Mouse (Mus musculus): ENCODE results near the gene Psmd2.
A peak's percentile ranks its signal among the peaks of the same experiment; 100 is the strongest.
"Not testable (repeated sequence)": the region's sequence is repeated elsewhere in the genome, so short reads cannot be mapped to it uniquely, and the experiment has no call there.

Gene Psmd2

GRCm38 (mm10) chr16:20657661-20658060 is 6.2 kb downstream of the Psmd2 start:
- DNase-seq (ENCODE audit: low spot score in 2 of 2) = no peak

GRCm38 (mm10) chr16:20668013-20668412 is 16.6 kb downstream of the Psmd2 start, which contains the start of gene Eif4g1:
Gene Eif4g1, plus strand, starts transcription at chr16:20668313.
- DNase-seq (ENCODE audit: low spot score in 2 of 2) = not testable (repeated sequence)

GRCm38 (mm10) chr16:20670291-20670690 is 18.8 kb downstream of the Psmd2 start:
- DNase-seq (ENCODE audit: low spot score in 2 of 2) = no peak

- no peak for DNase-seq (ENCODE audit: low spot score in 2 of 2)
Observed at GRCm38 (mm10) chr16:20671886-20672285, 20.4 kb downstream of the Psmd2 start.

- DNase-seq (ENCODE audit: low spot score in 2 of 2) = peak; percentile 93 to 94
Observed at GRCm38 (mm10) chr16:20672500-20672902, 21.0 kb downstream of the Psmd2 start.

- peak; percentile 40 to 43 for DNase-seq (ENCODE audit: low spot score in 2 of 2)
Observed at GRCm38 (mm10) chr16:20672965-20673705, 21.7 kb downstream of the Psmd2 start.

GRCm38 (mm10) chr16:20673706-20674303 is 22.4 kb downstream of the Psmd2 start:
- DNase-seq (ENCODE audit: low spot score in 2 of 2) = peak; percentile 48 to 50

- DNase-seq (ENCODE audit: low spot score in 2 of 2) = no peak
Observed at GRCm38 (mm10) chr16:20675213-20675612, 23.8 kb downstream of the Psmd2 start.

- DNase-seq (ENCODE audit: low spot score in 2 of 2) = no peak
Observed at GRCm38 (mm10) chr16:20676702-20677101, 25.2 kb downstream of the Psmd2 start.

- DNase-seq (ENCODE audit: low spot score in 2 of 2) = no peak
Observed at GRCm38 (mm10) chr16:20677380-20677779, 25.9 kb downstream of the Psmd2 start.

- peak; percentile 70 to 83 for DNase-seq (ENCODE audit: low spot score in 2 of 2)
Observed at GRCm38 (mm10) chr16:20677974-20678675, 26.7 kb downstream of the Psmd2 start.

- DNase-seq (ENCODE audit: low spot score in 2 of 2) = no peak
Observed at GRCm38 (mm10) chr16:20690774-20691173, 39.3 kb downstream of the Psmd2 start.

- DNase-seq (ENCODE audit: low spot score in 2 of 2) = no peak
Observed at GRCm38 (mm10) chr16:20691617-20692016, 40.2 kb downstream of the Psmd2 start.

GRCm38 (mm10) chr16:20692241-20692965 is 41.0 kb downstream of the Psmd2 start:
- no peak for DNase-seq (ENCODE audit: low spot score in 2 of 2)

- peak; percentile 72 to 78 for DNase-seq (ENCODE audit: low spot score in 2 of 2)
Observed at GRCm38 (mm10) chr16:20693111-20693701, 41.8 kb downstream of the Psmd2 start, which contains the start of gene Fam131a. Gene Fam131a, plus strand, starts transcription at chr16:20693241.

GRCm38 (mm10) chr16:20694781-20695180 is 43.3 kb downstream of the Psmd2 start:
- no peak for DNase-seq (ENCODE audit: low spot score in 2 of 2)

- DNase-seq (ENCODE audit: low spot score in 2 of 2) = no peak
Observed at GRCm38 (mm10) chr16:20695622-20696323, 44.3 kb downstream of the Psmd2 start.

GRCm38 (mm10) chr16:20699266-20699665 is 47.8 kb downstream of the Psmd2 start:
- no peak for DNase-seq (ENCODE audit: low spot score in 2 of 2)

GRCm38 (mm10) chr16:20700036-20700435 is 48.6 kb downstream of the Psmd2 start:
- no peak for DNase-seq (ENCODE audit: low spot score in 2 of 2)

GRCm38 (mm10) chr16:20701316-20701715 is 49.9 kb downstream of the Psmd2 start:
- no peak for DNase-seq (ENCODE audit: low spot score in 2 of 2)
